Mouse (Mus musculus) splenic B cell, adult 2 months (primary cell): ENCODE data around the gene Pskh1.
A peak's percentile ranks its signal among the peaks of the same experiment; 100 is the strongest.

Source experiments
- DNase-seq: peaks from one replicate; pipeline ENCODE4 v3.0.0-alpha.2; 2011; ENCODE audit warnings: low read depth, low spot score
- H3K27me3 ChIP-seq: 2 replicates; pipeline ENCODE4 v1.6.1; 2012; ENCODE audit warnings: mild to moderate bottlenecking, low read length, moderate library complexity, mixed read lengths; ENCODE audit not compliant: control insufficient read depth, poor library complexity, insufficient read depth, severe bottlenecking
- H3K36me3 ChIP-seq: 2 replicates; pipeline ENCODE4 v1.6.1; 2012; ENCODE audit warnings: mild to moderate bottlenecking, low read length, moderate library complexity, mixed read lengths; ENCODE audit not compliant: control insufficient read depth, poor library complexity, insufficient read depth, severe bottlenecking

The Pskh1 gene

GRCm38 (mm10) chr8:105933762-105934161 is 33.5 kb downstream of the Pskh1 start, which contains the start of gene Ctrl:
Ctrl (minus strand) TSS chr8:105933862.
- Histone ChIP-seq H3K27me3 (no peaks in the 10 kb centered on the region), H3K36me3 (no peaks in the 10 kb centered on the region)
- DNase-seq: no peak

GRCm38 (mm10) chr8:105935105-105935504 is 34.9 kb downstream of the Pskh1 start:
- no peak for DNase-seq
- no peaks in the 10 kb centered on the region for H3K27me3 ChIP-seq
- no peaks in the 10 kb centered on the region for H3K36me3 ChIP-seq

GRCm38 (mm10) chr8:105935863-105936603 is 35.8 kb downstream of the Pskh1 start:
- no peaks in the 10 kb centered on the region for H3K36me3 ChIP-seq
- no peaks in the 10 kb centered on the region for H3K27me3 ChIP-seq
- no peak for DNase-seq

DNA sequence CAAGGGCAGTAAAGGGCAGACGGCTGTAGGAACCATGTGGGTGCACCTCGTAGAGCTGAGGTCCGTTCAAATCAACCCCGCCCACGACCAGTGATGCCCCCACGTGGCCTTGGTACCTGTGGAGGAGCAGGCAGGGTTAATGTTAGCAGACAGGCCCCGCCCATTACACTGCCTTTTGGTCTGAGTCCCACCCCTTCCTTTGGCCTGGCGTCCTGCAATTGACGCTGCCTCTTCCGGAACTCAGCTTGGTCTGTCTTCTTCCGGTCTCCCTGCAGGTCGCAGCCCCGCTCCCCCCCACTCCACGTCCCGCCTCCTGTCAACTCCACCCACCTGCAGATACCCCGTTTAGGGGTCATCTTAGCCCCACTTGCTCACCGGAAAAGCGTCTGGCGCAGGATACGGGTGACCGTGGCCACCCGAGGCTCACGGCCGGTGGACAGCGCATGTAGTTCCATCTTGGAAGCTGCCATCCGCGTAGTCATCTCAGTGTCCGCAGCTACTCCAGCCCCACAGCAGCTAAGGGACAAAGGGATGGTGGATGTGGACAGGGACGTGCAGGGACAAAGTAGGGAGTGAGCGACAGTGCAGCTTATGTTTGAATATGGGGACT is 36.7 kb downstream of the Pskh1 start:
- H3K36me3 ChIP-seq: no peaks in the 10 kb centered on the region
- DNase-seq: peak; percentile 85
- no peaks in the 10 kb centered on the region for H3K27me3 ChIP-seq

GRCm38 (mm10) chr8:105937496-105938305 is 37.5 kb downstream of the Pskh1 start:
- H3K36me3 ChIP-seq: no peaks in the 10 kb centered on the region
- peak; percentile 69 for DNase-seq
- no peaks in the 10 kb centered on the region for H3K27me3 ChIP-seq

DNA sequence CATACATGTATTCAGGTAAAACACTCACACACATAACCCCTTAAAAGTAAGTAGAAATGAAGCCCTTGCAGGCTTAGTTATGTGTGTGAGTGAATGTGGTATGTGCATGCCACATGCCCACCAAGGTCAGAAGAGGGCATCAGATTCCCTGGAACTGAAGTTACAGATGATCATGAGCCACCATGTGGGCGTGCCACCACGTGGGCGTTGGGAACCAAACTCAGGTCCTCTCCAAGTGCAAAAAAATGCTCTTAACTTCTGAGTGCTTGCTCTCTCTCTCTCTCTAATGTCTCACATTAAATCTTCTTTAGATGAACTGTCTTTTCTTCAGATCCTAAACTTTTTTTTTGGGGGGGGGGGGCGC is 38.0 kb downstream of the Pskh1 start, which contains the start of gene Psmb10:
Psmb10 (minus strand) TSS at position 139 of the 364 bp plus-strand sequence.
- Histone ChIP-seq H3K36me3 (no peaks in the 10 kb centered on the region), H3K27me3 (no peaks in the 10 kb centered on the region)
- DNase-seq: peak; percentile 29

DNA sequence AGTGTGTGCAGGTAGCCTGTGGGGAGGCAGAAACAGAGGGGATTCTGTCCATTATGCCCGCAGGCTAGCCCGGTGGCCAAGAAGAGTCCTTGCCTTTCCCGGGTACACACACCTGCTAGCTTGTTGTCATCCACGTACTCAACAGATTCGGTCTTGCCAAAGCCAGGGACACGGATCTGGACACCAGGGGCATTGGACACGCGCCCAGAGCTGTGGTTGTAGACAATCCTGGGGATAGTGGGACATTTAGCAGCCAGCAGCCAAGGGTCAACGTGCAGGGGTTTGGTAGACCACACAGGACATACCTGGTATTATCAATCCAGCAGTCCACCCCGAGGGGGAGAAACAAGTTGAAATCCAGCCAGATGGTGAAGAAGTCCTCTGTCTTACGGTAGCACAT is 41.8 kb downstream of the Pskh1 start:
- no peak for DNase-seq
- H3K36me3 ChIP-seq: 0 out of 2 replicates have a peak, but pooled peaks cover 3% of the 10 kb centered on the region
- no peaks in the 10 kb centered on the region for H3K27me3 ChIP-seq

DNA sequence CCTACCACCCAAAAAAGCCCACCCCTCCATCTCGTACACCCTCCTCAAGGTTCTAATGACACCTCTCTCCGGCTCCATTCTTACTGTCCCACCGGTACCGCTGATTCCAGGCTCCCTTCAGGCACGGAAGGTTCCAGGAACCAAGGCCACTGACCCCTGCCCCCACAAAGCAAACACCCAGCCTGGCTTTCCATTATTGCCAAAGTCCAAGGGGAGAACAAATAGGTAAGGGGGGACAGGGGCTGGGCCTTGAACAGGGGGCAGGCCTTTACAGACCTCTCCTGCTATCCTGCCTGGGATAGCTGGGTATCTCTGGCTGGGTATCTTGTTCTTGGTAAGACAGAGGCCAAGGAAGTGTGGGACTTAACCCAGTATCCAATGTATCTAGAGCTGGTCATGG is 42.3 kb downstream of the Pskh1 start:
- no peak for DNase-seq
- Histone ChIP-seq H3K36me3 (0 out of 2 replicates have a peak, but pooled peaks cover 3% of the 10 kb centered on the region), H3K27me3 (no peaks in the 10 kb centered on the region)

DNA sequence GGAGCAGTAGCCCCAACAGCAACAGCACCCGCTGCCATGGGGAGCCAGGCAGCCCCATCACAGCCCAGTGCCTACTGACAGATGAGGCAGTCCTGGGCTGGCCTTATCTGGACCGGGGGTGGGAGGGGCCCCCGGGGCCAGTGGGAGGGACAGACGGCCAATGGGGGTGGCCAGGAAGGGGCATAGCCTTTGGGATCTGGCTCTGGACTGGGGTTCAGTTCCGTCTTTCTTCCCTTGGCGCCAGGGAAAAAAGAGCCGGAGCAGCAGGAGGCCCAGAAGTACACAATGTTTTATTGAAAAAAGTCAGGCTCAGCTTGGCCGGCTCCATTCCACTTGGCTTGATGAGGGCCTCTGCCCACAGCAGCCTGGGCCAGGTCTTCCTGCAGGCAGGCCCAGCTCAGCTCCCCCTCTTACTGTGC is 43.1 kb downstream of the Pskh1 start, which contains the start of gene Lcat:
Lcat (minus strand) TSS at position 62 of the 419 bp plus-strand sequence.
- DNase-seq: no peak
- H3K27me3 ChIP-seq: no peaks in the 10 kb centered on the region
- 0 out of 2 replicates have a peak, but pooled peaks cover 3% of the 10 kb centered on the region for H3K36me3 ChIP-seq

DNA sequence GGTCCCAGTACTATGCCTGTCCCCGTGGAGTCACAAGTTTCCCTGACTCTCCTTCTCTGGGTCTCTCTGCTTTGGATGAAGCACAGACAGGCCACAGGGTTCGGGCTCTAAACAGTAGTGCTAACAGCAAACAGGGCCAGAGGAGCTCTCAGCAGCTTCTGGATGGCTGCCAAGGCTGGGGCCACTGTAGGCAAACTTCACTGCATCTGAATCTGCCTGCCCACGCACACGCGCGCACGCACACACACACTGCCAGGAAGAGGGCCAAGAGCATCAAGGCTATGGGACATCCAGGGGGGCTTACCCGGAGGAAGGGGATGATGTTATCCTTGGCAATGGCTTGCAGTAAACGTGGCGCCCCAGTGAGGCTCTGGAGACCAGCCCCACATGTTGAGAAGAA is 49.1 kb downstream of the Pskh1 start:
- Histone ChIP-seq H3K27me3 (no peaks in the 10 kb centered on the region), H3K36me3 (0 out of 2 replicates have a peak, but pooled peaks cover 3% of the 10 kb centered on the region)
- no peak for DNase-seq

DNA sequence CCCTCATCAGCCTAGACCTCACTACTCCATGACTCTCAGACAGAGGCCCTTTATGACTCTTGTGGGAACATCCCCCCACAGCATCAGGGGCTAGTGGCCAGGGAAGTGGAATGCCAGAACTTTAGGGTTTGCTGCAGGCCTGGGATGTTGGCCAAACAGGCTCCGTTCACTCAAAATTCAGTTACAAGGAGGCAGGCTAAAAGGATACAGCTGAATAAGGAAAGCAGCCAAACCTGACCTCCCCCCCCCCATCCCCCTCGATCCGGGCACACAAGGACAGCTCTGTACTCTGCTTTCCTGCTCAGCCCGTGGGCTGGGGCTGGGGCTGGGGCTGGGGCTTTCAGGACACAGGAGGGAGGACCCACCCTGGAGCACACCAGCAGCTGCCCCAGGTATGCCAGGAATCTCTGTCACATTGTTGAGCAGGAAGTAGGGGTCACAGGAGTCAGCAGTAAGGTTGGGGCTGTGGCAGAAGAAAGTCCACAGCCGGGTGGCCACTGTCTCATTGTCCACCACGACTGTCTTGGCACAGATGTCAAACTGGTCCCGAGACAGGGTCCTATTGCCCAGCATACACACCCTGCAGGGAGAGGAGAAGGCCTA is 50.9 kb downstream of the Pskh1 start:
- no peaks in the 10 kb centered on the region for H3K27me3 ChIP-seq
- no peak for DNase-seq

DNA sequence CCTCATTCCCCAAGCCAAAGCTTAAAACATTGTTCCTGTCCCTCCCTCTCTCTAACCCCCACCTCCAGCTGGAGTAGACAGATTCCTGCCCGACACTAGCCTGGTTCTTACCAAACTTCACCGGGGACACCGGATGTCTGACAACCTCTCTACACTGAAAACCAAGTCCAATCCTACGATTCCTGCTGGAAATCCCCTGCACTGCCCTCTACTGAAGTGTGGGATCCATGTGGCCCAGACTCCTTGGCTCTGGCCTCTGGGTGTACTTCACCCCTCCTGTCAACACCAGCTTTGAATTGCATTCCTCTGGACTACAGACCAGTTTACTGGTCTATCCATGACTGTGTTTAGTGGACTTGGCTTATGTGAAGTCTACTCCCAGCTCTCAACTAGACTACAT is 56.3 kb downstream of the Pskh1 start:
- DNase-seq: no peak

More for the DNA sequence above, 50.9 kb downstream of the Pskh1 start:
- H3K36me3 ChIP-seq: no peaks in the 10 kb centered on the region

DNA sequence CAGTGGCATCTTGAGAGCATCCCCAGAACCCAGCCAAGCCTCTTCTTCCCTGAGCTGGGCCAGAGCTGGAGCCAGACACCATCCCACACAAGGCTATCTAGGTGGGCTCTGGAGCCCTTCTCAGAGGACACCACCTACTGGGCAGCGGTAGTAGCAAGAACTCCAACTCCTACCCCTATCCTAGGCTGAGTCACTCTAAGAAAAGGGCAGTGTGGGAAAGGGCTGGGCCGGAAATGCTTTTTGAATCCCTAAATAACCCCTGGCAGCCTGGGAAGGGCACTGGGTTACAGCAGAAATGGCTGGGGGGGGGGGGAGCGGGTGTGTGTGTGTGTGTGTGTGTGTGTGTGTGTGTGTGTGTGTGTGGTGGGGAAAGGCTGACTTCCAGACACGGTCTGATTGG is 57.6 kb downstream of the Pskh1 start:
- Histone ChIP-seq H3K36me3 (no peaks in the 10 kb centered on the region), H3K27me3 (no peaks in the 10 kb centered on the region)
- DNase-seq: no peak

More for the DNA sequence above, 56.3 kb downstream of the Pskh1 start:
- H3K36me3 ChIP-seq: no peaks in the 10 kb centered on the region
- no peaks in the 10 kb centered on the region for H3K27me3 ChIP-seq

GRCm38 (mm10) chr8:105959350-105959749 is 59.1 kb downstream of the Pskh1 start:
- DNase-seq: no peak
- Histone ChIP-seq H3K36me3 (no peaks in the 10 kb centered on the region), H3K27me3 (no peaks in the 10 kb centered on the region)
